Mouse (Mus musculus) megakaryocyte, embryonic 14.5 days (primary cell): ENCODE results near the gene Tmem53.

ENCODE experiments used
- FLI1 ChIP-seq: IDR thresholded peaks from 2 replicates; pipeline ENCODE4 v1.6.1; 2012; ENCODE audit warnings: low read length, inconsistent platforms, mixed read lengths
- GATA1 ChIP-seq: IDR thresholded peaks from 3 replicates; pipeline ENCODE4 v1.6.1; 2012; ENCODE audit warnings: mixed read lengths, low read length, inconsistent platforms, borderline replicate concordance

- no peak for TF ChIP-seq GATA1
- TF ChIP-seq FLI1, result no peak
Observed at GRCm38 (mm10) chr4:117276281-117276711, 24.5 kb downstream of the Tmem53 start.
